Mouse (Mus musculus) MEL (cell line): ENCODE data around the gene Ddx58.

ENCODE experiments used
- E2F4 ChIP-seq: IDR thresholded peaks from 2 replicates; pipeline ENCODE4 v1.6.1; 2011; ENCODE audit warnings: low read depth, low read length, improper control_type of control experiment, borderline replicate concordance
- GABPA ChIP-seq: IDR thresholded peaks from 2 replicates; pipeline ENCODE4 v1.6.1; 2012; ENCODE audit warnings: low read depth, mild to moderate bottlenecking, inconsistent platforms, low read length, improper control_type of control experiment, moderate library complexity
- GATA1 ChIP-seq: IDR thresholded peaks from 2 replicates; pipeline ENCODE4 v1.6.1; 2011; ENCODE audit warnings: low read depth, low read length, improper control_type of control experiment
- POLR2A ChIP-seq, 2 experiments: IDR thresholded peaks; 2 replicates each; pipeline ENCODE4 v1.6.1; 2011 to 2012; ENCODE audit warnings: low read length in 2 of 2, mild to moderate bottlenecking in 2 of 2, control low read depth in 1 of 2, improper control_type of control experiment in 1 of 2, low read depth in 1 of 2, moderate library complexity in 1 of 2; ENCODE audit not compliant: control insufficient read depth in 1 of 2, insufficient read depth in 1 of 2, poor library complexity in 1 of 2
- SMC3 ChIP-seq: IDR thresholded peaks from 2 replicates; pipeline ENCODE4 v1.6.1; 2011; ENCODE audit warnings: low read depth, low read length, improper control_type of control experiment
- UBTF ChIP-seq: IDR thresholded peaks from 2 replicates; pipeline ENCODE4 v1.6.1; 2012; ENCODE audit warnings: low read depth, mild to moderate bottlenecking, inconsistent platforms, low read length, improper control_type of control experiment, moderate library complexity, borderline replicate concordance; ENCODE audit not compliant: insufficient read depth
- USF2 ChIP-seq, 2 experiments: IDR thresholded peaks; 2 replicates each; pipeline ENCODE4 v1.6.1; 2011 to 2012; ENCODE audit warnings: improper control_type of control experiment in 2 of 2, low read length in 2 of 2, borderline replicate concordance in 1 of 2, inconsistent platforms in 1 of 2, low read depth in 1 of 2, mild to moderate bottlenecking in 1 of 2; ENCODE audit not compliant: insufficient read depth in 1 of 2
- ZNF384 ChIP-seq: IDR thresholded peaks from 2 replicates; pipeline ENCODE4 v1.6.1; 2012; ENCODE audit warnings: low read depth, mild to moderate bottlenecking, inconsistent platforms, low read length, improper control_type of control experiment

- no peak for TF ChIP-seq E2F4
- no peak for TF ChIP-seq SMC3
- TF ChIP-seq POLR2A (IDR thresholded peaks at IDR 0.05; ENCODE audit: control insufficient read depth in 1 of 2, insufficient read depth in 1 of 2, low read depth in 1 of 2, low read length in 2 of 2, poor library complexity in 1 of 2) = no peak
- TF ChIP-seq USF2 (IDR thresholded peaks at IDR 0.05; ENCODE audit: borderline replicate concordance in 1 of 2, insufficient read depth in 1 of 2, low read depth in 1 of 2, low read length in 2 of 2) = no peak
- no peak for TF ChIP-seq UBTF
- TF ChIP-seq GABPA = no peak
- no peak for TF ChIP-seq ZNF384
- TF ChIP-seq GATA1 = no peak
Measured at GRCm38 (mm10) chr4:40187956-40188355, 51.7 kb downstream of the Ddx58 start.
